Mouse (Mus musculus): ENCODE measurements around the gene Smarcd2. TPM values are rescaled to one million over a fixed set of nuclear protein-coding genes. Genes with fewer than 3 reads are reported as not detected.

Smarcd2 gene
- total and polyA plus RNA-seq, 3 experiments: 94.3 to 116 (median 110) TPM

- TF ChIP-seq E2F4 (IDR thresholded peaks at IDR 0.05; ENCODE audit: insufficient replicate concordance, low read depth, low read length) (no peak), KAT2A (IDR thresholded peaks at IDR 0.05; ENCODE audit: insufficient replicate concordance, low read length) (no peak), RCOR1 (conservative IDR thresholded peaks at IDR 0.05; ENCODE audit: low read depth, low read length) (no peak), MEF2A (IDR thresholded peaks at IDR 0.05; ENCODE audit: borderline replicate concordance, low read depth, low read length) (no peak), ETS1 (conservative IDR thresholded peaks at IDR 0.05; ENCODE audit: low read depth, low read length) (no peak), TCF12 (IDR thresholded peaks at IDR 0.05; ENCODE audit: low read depth, low read length) (no peak), MXI1 (IDR thresholded peaks at IDR 0.05; ENCODE audit: low read depth, low read length) (no peak)
- peaks cover 4% of the 10 kb centered on the region for H3K27me3 ChIP-seq (replicated peaks)
- dilution Hi-C loops (cut with MboI; ENCODE audit: extremely low pct_ligation_motif_present, extremely low pct_unique_long_range_greater_than_20kb, low sequenced_read_pairs): no loop called here
- no peak overlapping the region for H3K9ac ChIP-seq (ENCODE audit: insufficient read depth, low read depth)
- no peaks in the 10 kb centered on the region for H3K79me2 ChIP-seq (replicated peaks; ENCODE audit: control insufficient read depth, extremely low read depth, insufficient read depth, poor library complexity, severe bottlenecking)
- in situ Hi-C loops (cut with MboI; ENCODE audit: low pct_ligation_motif_present, low pct_unique_long_range_greater_than_20kb, low sequenced_read_pairs): no loop called here
- H3K4me1 ChIP-seq (ENCODE audit: control insufficient read depth in 1 of 2, insufficient read depth in 2 of 2): peaks cover 0 to 8% of the 10 kb centered on the region in 2 experiments; a peak in 1 of 4 replicates
- H3K4me2 ChIP-seq (ENCODE audit: insufficient read depth, low read depth, poor library complexity, severe bottlenecking): no peak overlapping the region
- H3K36me3 ChIP-seq (replicated peaks in 1 of 2; ENCODE audit: control insufficient read depth in 1 of 2, insufficient read depth in 1 of 2, low read length in 1 of 2): no peaks in the 10 kb centered on the region
- no peak overlapping the region for H3K27ac ChIP-seq (ENCODE audit: insufficient read depth, low read depth)
- H3K4me3 ChIP-seq (replicated peaks in 1 of 3; ENCODE audit: low read depth in 2 of 3, low read length in 2 of 3, poor library complexity in 1 of 3): no peak overlapping the region
- H3K9me3 ChIP-seq (replicated peaks; ENCODE audit: low read length): no peaks in the 10 kb centered on the region
- DNase-seq (ENCODE audit: extremely low read depth): no peak
Observed at GRCm38 (mm10) chr11:106284126-106284525, 11.4 kb upstream of the Smarcd2 start.

- no peaks in the 10 kb centered on the region for H3K9me3 ChIP-seq (replicated peaks; ENCODE audit: low read length)
- no peak overlapping the region for H3K27ac ChIP-seq (ENCODE audit: insufficient read depth, low read depth)
- H3K4me2 ChIP-seq (ENCODE audit: insufficient read depth, low read depth, poor library complexity, severe bottlenecking): no peak overlapping the region
- DNase-seq (ENCODE audit: extremely low read depth): no peak
- in situ Hi-C loops (cut with MboI; ENCODE audit: low pct_ligation_motif_present, low pct_unique_long_range_greater_than_20kb, low sequenced_read_pairs): no loop called here
- H3K4me3 ChIP-seq (replicated peaks in 1 of 3; ENCODE audit: low read depth in 2 of 3, low read length in 2 of 3, poor library complexity in 1 of 3): no peak overlapping the region
- H3K79me2 ChIP-seq (replicated peaks; ENCODE audit: control insufficient read depth, extremely low read depth, insufficient read depth, poor library complexity, severe bottlenecking): no peaks in the 10 kb centered on the region
- no peaks in the 10 kb centered on the region for H3K36me3 ChIP-seq (replicated peaks in 1 of 2; ENCODE audit: control insufficient read depth in 1 of 2, insufficient read depth in 1 of 2, low read length in 1 of 2)
- dilution Hi-C loops (cut with MboI; ENCODE audit: extremely low pct_ligation_motif_present, extremely low pct_unique_long_range_greater_than_20kb, low sequenced_read_pairs): no loop called here
- peaks cover 6% of the 10 kb centered on the region for H3K27me3 ChIP-seq (replicated peaks)
- TF ChIP-seq GABPA (IDR thresholded peaks at IDR 0.05; ENCODE audit: insufficient replicate concordance, low read depth, low read length) (no peak), SIN3A (IDR thresholded peaks at IDR 0.05; ENCODE audit: low read length) (no peak), TCF12 (IDR thresholded peaks at IDR 0.05; ENCODE audit: low read depth, low read length) (no peak), PAX5 (IDR thresholded peaks at IDR 0.05; ENCODE audit: low read length) (no peak), CTCF (conservative IDR thresholded peaks at IDR 0.05 in 1 of 2, IDR thresholded peaks at IDR 0.05 in 1 of 2; ENCODE audit: low read depth in 2 of 2, low read length in 2 of 2) (no peak), ZNF384 (IDR thresholded peaks at IDR 0.05; ENCODE audit: low read depth, low read length) (no peak), CHD1 (IDR thresholded peaks at IDR 0.05; ENCODE audit: low read depth, low read length) (no peak), ELF1 (IDR thresholded peaks at IDR 0.05; ENCODE audit: low read depth, low read length) (no peak), ZKSCAN1 (IDR thresholded peaks at IDR 0.05; ENCODE audit: borderline replicate concordance, low read depth, low read length) (no peak), JUN (IDR thresholded peaks at IDR 0.05; ENCODE audit: insufficient read depth, low read depth, low read length) (no peak), IRF4 (IDR thresholded peaks at IDR 0.05; ENCODE audit: low read depth, low read length) (no peak), EP300 (IDR thresholded peaks at IDR 0.05; ENCODE audit: low read length) (no peak), MXI1 (IDR thresholded peaks at IDR 0.05; ENCODE audit: low read depth, low read length) (no peak), E2F4 (IDR thresholded peaks at IDR 0.05; ENCODE audit: insufficient replicate concordance, low read depth, low read length) (no peak), MEF2A (IDR thresholded peaks at IDR 0.05; ENCODE audit: borderline replicate concordance, low read depth, low read length) (no peak), NRF1 (IDR thresholded peaks at IDR 0.05; ENCODE audit: low read depth, low read length) (no peak), MAZ (IDR thresholded peaks at IDR 0.05; ENCODE audit: low read depth, low read length) (no peak)
- H3K4me1 ChIP-seq (ENCODE audit: control insufficient read depth in 1 of 2, insufficient read depth in 2 of 2): peaks cover 0 to 8% of the 10 kb centered on the region in 2 experiments; a peak in 1 of 4 replicates
- H3K9ac ChIP-seq (ENCODE audit: insufficient read depth, low read depth): no peak overlapping the region
Observed at GRCm38 (mm10) chr11:106283371-106283770, 10.6 kb upstream of the Smarcd2 start.
